ENCODE assay signal across 8 mouse cellular contexts in the genomic region with DNA sequence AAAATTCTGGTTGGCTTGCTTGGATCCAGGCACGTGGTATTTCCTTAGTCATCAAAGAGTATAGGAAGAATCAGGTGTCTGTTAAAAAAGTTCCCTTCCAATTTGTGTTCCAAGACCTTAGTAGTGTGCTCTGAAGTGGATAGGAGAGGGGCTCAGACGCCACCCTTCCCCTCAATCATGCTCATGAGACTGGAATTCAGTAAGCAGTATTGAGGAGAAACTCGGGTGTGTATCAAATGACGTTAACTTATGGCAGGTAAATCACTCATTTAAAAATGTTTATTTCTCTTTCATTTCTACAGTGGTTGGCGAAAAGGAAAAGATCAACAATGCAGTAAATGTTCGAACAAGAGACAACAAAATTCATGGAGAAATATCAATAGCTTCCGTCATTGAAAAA. TPM values are rescaled to one million over a fixed set of nuclear protein-coding genes. Genes with fewer than 3 reads are reported as not detected.
DNase-seq lines count a peak whose midpoint lies in the region; ATAC-seq and TF ChIP-seq lines count a peak whose summit lies in the region.

A gene (plus strand): TSS at position 301 of the 400 bp plus-strand sequence.

- 80% methylated on average over 7 of the region's 7 CpGs for WGBS in lung, postnatal 0 days
- 86% methylated on average over 7 of the region's 7 CpGs for WGBS in embryonic facial prominence, embryonic 12.5 days
- 88% methylated on average over 7 of the region's 7 CpGs for WGBS in limb, embryonic 12.5 days

- no peak for ATAC-seq in lung, postnatal 0 days
- ATAC-seq in embryonic facial prominence, embryonic 12.5 days (ENCODE audit: insufficient number of reproducible peaks, insufficient read depth, low FRiP score, low TSS enrichment), result no peak
- no peak for ATAC-seq in limb, embryonic 12.5 days (ENCODE audit: insufficient number of reproducible peaks, insufficient read depth, low FRiP score, low TSS enrichment, low read depth)
- ATAC-seq in neutrophil, adult 5-6 weeks (ENCODE audit: extremely low read depth, insufficient number of reproducible peaks, low FRiP score, poor library complexity, severe bottlenecking), result no peak

- H3K4me1 ChIP-seq in lung, postnatal 0 days (ENCODE audit: insufficient read depth, low read depth, low read length), result peaks cover 4% of the 10 kb centered on the region; the same call in 1 of the 2 replicates
- peaks cover 13% of the 10 kb centered on the region for H3K4me1 ChIP-seq in embryonic facial prominence, embryonic 12.5 days
- peaks cover 20% of the 10 kb centered on the region for H3K4me1 ChIP-seq in limb, embryonic 12.5 days (replicated peaks)

- no peaks in the 10 kb centered on the region for H3K9me3 ChIP-seq in lung, postnatal 0 days (ENCODE audit: low read length)
- no peaks in the 10 kb centered on the region for H3K9me3 ChIP-seq in embryonic facial prominence, embryonic 12.5 days
- H3K9me3 ChIP-seq in limb, embryonic 12.5 days, result no peaks in the 10 kb centered on the region

- no peak for TF ChIP-seq CTCF in lung, postnatal 0 days (IDR thresholded peaks at IDR 0.05)

- DNase-seq in lung, postnatal 0 days (ENCODE audit: low spot score), result no peak
- no peak for DNase-seq in lung, postnatal 10 days
- DNase-seq in heart, postnatal 25 days (ENCODE audit: low spot score), result no peak
- DNase-seq in right cerebral cortex, adult 2 months (ENCODE audit: low spot score in 2 of 2), result no peak
- DNase-seq in frontal cortex, postnatal 36 days (ENCODE audit: low spot score in 2 of 2), result no peak

- H3K27ac ChIP-seq in lung, postnatal 0 days (ENCODE audit: low read length), result no peak within 1 kb of the TSS
- no peak within 1 kb of the TSS for H3K27ac ChIP-seq in embryonic facial prominence, embryonic 12.5 days
- H3K27ac ChIP-seq in limb, embryonic 12.5 days, result no peak within 1 kb of the TSS

- no peak within 1 kb of the TSS for H3K9ac ChIP-seq in lung, postnatal 0 days (replicated peaks; ENCODE audit: low read depth)
- H3K9ac ChIP-seq in embryonic facial prominence, embryonic 12.5 days, result no peak within 1 kb of the TSS
- H3K9ac ChIP-seq in limb, embryonic 12.5 days (replicated peaks), result no peak within 1 kb of the TSS

- H3K36me3 ChIP-seq in lung, postnatal 0 days (ENCODE audit: insufficient read depth, low read length), result no peaks in the 10 kb centered on the region
- no peaks in the 10 kb centered on the region; the same call in 1 of the 2 replicates for H3K36me3 ChIP-seq in embryonic facial prominence, embryonic 12.5 days
- peaks cover 6% of the 10 kb centered on the region for H3K36me3 ChIP-seq in limb, embryonic 12.5 days

- H3K27me3 ChIP-seq in lung, postnatal 0 days (replicated peaks; ENCODE audit: insufficient read depth, low read length), result no peaks in the 10 kb centered on the region
- H3K27me3 ChIP-seq in embryonic facial prominence, embryonic 12.5 days, result no peaks in the 10 kb centered on the region
- H3K27me3 ChIP-seq in limb, embryonic 12.5 days, result no peaks in the 10 kb centered on the region

- no peak within 1 kb of the TSS for H3K4me2 ChIP-seq in lung, postnatal 0 days (replicated peaks; ENCODE audit: low read depth, low read length)
- no peak within 1 kb of the TSS for H3K4me2 ChIP-seq in embryonic facial prominence, embryonic 12.5 days (replicated peaks)
- no peak within 1 kb of the TSS for H3K4me2 ChIP-seq in limb, embryonic 12.5 days

- intact Hi-C loops in heart, postnatal 25 days (cut with DNase I), result loop anchor here (5.0 kb wide), 1 partner anchor 44 kb away; no protein-coding TSS in a partner anchor

- no peak for TF ChIP-seq EP300 in lung, postnatal 0 days (IDR thresholded peaks at IDR 0.05)

- H3K4me3 ChIP-seq in lung, postnatal 0 days (ENCODE audit: low read depth, low read length), result no peak within 1 kb of the TSS
- no peak within 1 kb of the TSS for H3K4me3 ChIP-seq in embryonic facial prominence, embryonic 12.5 days
- H3K4me3 ChIP-seq in limb, embryonic 12.5 days (replicated peaks), result no peak within 1 kb of the TSS

RNA-seq across cellular contexts. Expression of the gene that starts here (rescaled TPM):
- polyA plus RNA-seq in lung, postnatal 0 days (2015; fragmentation: Nextera tagmentation; extraction: Ambion mirVana), result 65.4 and 69.8 TPM in 2 replicates
- 68.7 and 71.9 TPM in 2 replicates for polyA plus RNA-seq in embryonic facial prominence, embryonic 12.5 days (2016; fragmentation: Nextera tagmentation; extraction: Ambion mirVana)
- total RNA-seq in heart, postnatal 25 days (2021), result 10 to 100 TPM; 19.2 to 20.8 TPM
- 67.8 and 75.1 TPM in 2 replicates for polyA plus RNA-seq in limb, embryonic 12.5 days (2016; fragmentation: Nextera tagmentation; extraction: Ambion mirVana)
- 40.6 and 42.8 TPM in 2 replicates for total RNA-seq in neutrophil, adult 5-6 weeks (2017)
